In the genomic region with DNA sequence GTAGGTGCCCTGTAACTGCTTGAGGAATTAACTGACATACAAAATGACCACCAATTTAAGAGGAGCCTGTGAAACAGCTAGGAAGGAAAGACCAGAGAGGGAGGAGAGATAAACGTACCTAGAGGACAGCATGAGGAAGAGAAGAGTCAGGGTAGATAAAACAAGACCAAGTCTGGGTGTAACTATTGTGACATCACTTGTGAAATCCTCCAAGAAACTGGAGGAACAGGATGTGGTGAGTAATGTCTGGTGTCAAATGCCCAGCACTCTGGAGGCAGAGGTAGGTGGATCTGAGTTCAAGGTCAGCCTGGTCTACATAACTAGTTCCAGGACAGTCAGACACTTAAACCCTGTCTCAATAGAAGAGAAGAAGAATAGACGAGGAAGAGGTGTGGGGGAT, we compare ENCODE assay signal across 1 mouse cellular context.
TF ChIP-seq lines count a peak whose summit lies in the region.

No protein-coding gene starts in this region.

TF ChIP-seq in MEL, 35 proteins besides CTCF, POLR2A, EP300 and RAD21 (continued from another document):
- TF ChIP-seq USF2 (IDR thresholded peaks at IDR 0.05; ENCODE audit: borderline replicate concordance in 1 of 2, insufficient read depth in 1 of 2, low read depth in 1 of 2, low read length in 2 of 2) (no peak), RCOR1 (IDR thresholded peaks at IDR 0.05; ENCODE audit: low read depth, low read length) (0 out of 2 replicates have a peak, but pooled peaks have one; percentile 5), TBP (IDR thresholded peaks at IDR 0.05; ENCODE audit: low read depth, low read length) (peak; percentile 79), MAZ (IDR thresholded peaks at IDR 0.05; ENCODE audit: low read depth, low read length) (no peak), MAX (IDR thresholded peaks at IDR 0.05; ENCODE audit: low read length) (peak; percentile 45; the same call in 1 of the 2 replicates), GABPA (IDR thresholded peaks at IDR 0.05; ENCODE audit: low read depth, low read length) (no peak), POLR2AphosphoS5 (IDR thresholded peaks at IDR 0.05; ENCODE audit: borderline replicate concordance, low read depth, low read length) (no peak)
TF ChIP-seq in MEL: peak in this region for 9.
